Mouse (Mus musculus) olfactory bulb, adult 2 months (tissue): Measurements from ENCODE around the gene Amy2a4. TPM values are rescaled to one million over a fixed set of nuclear protein-coding genes. Genes with fewer than 3 reads are reported as not detected.
"Not testable (repeated sequence)": the region's sequence is repeated elsewhere in the genome, so short reads cannot be mapped to it uniquely, and the experiment has no call there.

ENCODE experiments used
- H3K27ac ChIP-seq: fragments of 200-500 bp; 2 replicates; pipeline ENCODE4 v1.5.1; 2012; ENCODE audit warnings: low read depth, low read length; ENCODE audit not compliant: insufficient read depth
- H3K4me1 ChIP-seq: fragments of 200-500 bp; 2 replicates; pipeline ENCODE4 v1.6.1; 2012; ENCODE audit warnings: low read length; ENCODE audit not compliant: control insufficient read depth, insufficient read depth
- H3K4me3 ChIP-seq: fragments of 200-500 bp; 2 replicates; pipeline ENCODE4 v1.5.1; 2012; ENCODE audit warnings: mild to moderate bottlenecking, low read depth, low read length, moderate library complexity; ENCODE audit not compliant: insufficient read depth
- WGBS: fragments of 180-500 bp; shearing (Covaris S2); methylation state at CpG from one replicate; pipeline ENCODE4 v1.1.7; 2018; 5-methylcytosine and 5-hydroxymethylcytosine counted together
- polyA plus RNA-seq: library from polyadenylated mRNA; stranded (reverse); fragments of >200 nt; gene quantifications from 2 replicates; pipeline ENCODE4 v1.2.4, GENCODE M21; 2012; ENCODE audit warnings: low replicate concordance; ENCODE audit not compliant: missing spikeins, insufficient read depth, insufficient read length

Amy2a4 gene
- not detected in 2 replicates for polyA plus RNA-seq

GRCm38 (mm10) chr3:113291349-113291748 lies at the start of gene Amy2a4:
Amy2a4 (minus strand) TSS chr3:113291449.
- not testable (repeated sequence) for H3K27ac ChIP-seq, H3K4me1 ChIP-seq, H3K4me3 ChIP-seq
- no CpG with 5 or more reads among the region's 4 CpGs for WGBS

GRCm38 (mm10) chr3:113323952-113324351 lies 32.7 kb upstream of the Amy2a4 start, which contains the start of gene Amy2a3:
Amy2a3 (minus strand) TSS chr3:113324052.
- WGBS = no CpG with 5 or more reads among the region's 4 CpGs
- H3K27ac ChIP-seq, H3K4me1 ChIP-seq, H3K4me3 ChIP-seq: not testable (repeated sequence)

- H3K4me3 ChIP-seq, H3K4me1 ChIP-seq, H3K27ac ChIP-seq: not testable (repeated sequence)
- no CpG with 5 or more reads among the region's 3 CpGs for WGBS
These were observed 21.7 kb upstream of the Amy2a4 start for GRCm38 (mm10) chr3:113312937-113313336.

GRCm38 (mm10) chr3:113280285-113280684 lies 11.0 kb downstream of the Amy2a4 start:
- H3K4me1 ChIP-seq, H3K27ac ChIP-seq, H3K4me3 ChIP-seq: not testable (repeated sequence)

- not testable (repeated sequence) for H3K4me1 ChIP-seq, H3K27ac ChIP-seq
These were observed 11.7 kb downstream of the Amy2a4 start for GRCm38 (mm10) chr3:113279586-113279985.

GRCm38 (mm10) chr3:113258737-113259136 lies 32.5 kb downstream of the Amy2a4 start, which contains the start of gene Amy2a5:
Amy2a5 (minus strand) TSS chr3:113258837.
- not testable (repeated sequence) for H3K27ac ChIP-seq, H3K4me3 ChIP-seq, H3K4me1 ChIP-seq
- WGBS = no CpG with 5 or more reads among the region's 4 CpGs

More at GRCm38 (mm10) chr3:113279586-113279985, 11.7 kb downstream of the Amy2a4 start:
- not testable (repeated sequence) for H3K4me3 ChIP-seq

Other genes starting within 250 kb of the Amy2a4 start
- gene Amy2a5, start 32.6 kb downstream of the Amy2a4 start, polyA plus RNA-seq = not detected in 2 replicates
- gene Amy2a3, start 32.6 kb upstream of the Amy2a4 start, polyA plus RNA-seq = not detected in 2 replicates
- gene Amy2a2, start 65.2 kb upstream of the Amy2a4 start, polyA plus RNA-seq = not detected in 2 replicates
- not detected in 2 replicates for gene Amy2a1, start 241.0 kb upstream of the Amy2a4 start, polyA plus RNA-seq